Mouse (Mus musculus): ENCODE data around the gene Med16. TPM values are rescaled to one million over a fixed set of nuclear protein-coding genes. Genes with fewer than 3 reads are reported as not detected.

The Med16 gene
- 49.0 and 59.0 TPM in 2 replicates for polyA plus RNA-seq (2015; fragmentation: Nextera tagmentation; extraction: Ambion mirVana)

- H3K27me3 ChIP-seq, result no peaks in the 10 kb centered on the region
- peaks cover 58% of the 10 kb centered on the region for H3K36me3 ChIP-seq (ENCODE audit: poor library complexity, severe bottlenecking)
- peak within 1 kb of the TSS; percentile 96 for H3K27ac ChIP-seq
- ATAC-seq, result peak; percentile 92
- WGBS, result 2% methylated on average over 52 of the region's 52 CpGs
- peak within 1 kb of the TSS; percentile 89 for H3K9ac ChIP-seq
- peaks cover 13% of the 10 kb centered on the region for H3K4me1 ChIP-seq
- peak within 1 kb of the TSS; percentile 68 for H3K4me3 ChIP-seq
- H3K4me2 ChIP-seq, result peak within 1 kb of the TSS; percentile 48
- H3K9me3 ChIP-seq (replicated peaks), result no peaks in the 10 kb centered on the region
Measured at GRCm38 (mm10) chr10:79908167-79909091, at the start of gene Med16. Gene Med16, minus strand, starts transcription at chr10:79908923.

- ATAC-seq, result no peak
- WGBS, result 16% methylated on average over 21 of the region's 21 CpGs
- Histone ChIP-seq H3K36me3 (ENCODE audit: poor library complexity, severe bottlenecking) (peaks cover 22% of the 10 kb centered on the region), H3K4me1 (peaks cover 15% of the 10 kb centered on the region), H3K9ac (no peak overlapping the region), H3K4me2 (peak overlapping the region; percentile 25), H3K27me3 (0 out of 2 replicates have a peak, but pooled peaks cover 5% of the 10 kb centered on the region), H3K4me3 (no peak overlapping the region), H3K27ac (no peak overlapping the region), H3K9me3 (replicated peaks) (no peaks in the 10 kb centered on the region)
Measured at GRCm38 (mm10) chr10:79958140-79958816, 49.6 kb upstream of the Med16 start.

DNA sequence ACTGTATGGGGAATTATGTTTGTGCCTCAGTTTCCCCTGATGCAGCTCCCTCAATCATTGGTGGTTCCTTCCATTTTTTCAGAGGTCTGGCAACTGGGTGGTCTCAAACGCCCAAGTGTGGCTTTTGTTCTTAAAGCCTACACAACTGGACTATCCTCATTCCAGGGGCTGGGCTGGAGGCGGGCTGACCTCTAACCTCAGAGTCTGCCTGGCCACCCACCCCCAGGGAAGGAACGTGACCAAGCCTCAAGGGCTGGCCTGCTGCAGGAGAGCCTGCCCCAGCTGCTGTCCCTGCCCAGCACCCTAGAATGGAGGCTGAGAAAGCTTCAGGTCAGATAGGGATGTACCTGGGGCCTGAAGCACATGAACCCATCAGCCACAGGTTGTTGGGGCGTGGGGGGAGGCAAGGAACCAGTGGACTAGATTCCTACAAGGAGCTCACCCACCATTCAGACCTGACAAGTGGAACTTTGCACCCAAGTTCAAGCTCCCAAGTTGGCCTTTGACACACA, 48.0 kb upstream of the Med16 start:
- Histone ChIP-seq H3K4me1 (peaks cover 15% of the 10 kb centered on the region), H3K4me2 (no peak overlapping the region), H3K27me3 (0 out of 2 replicates have a peak, but pooled peaks cover 5% of the 10 kb centered on the region), H3K36me3 (ENCODE audit: poor library complexity, severe bottlenecking) (peaks cover 18% of the 10 kb centered on the region), H3K9ac (no peak overlapping the region), H3K27ac (no peak overlapping the region), H3K4me3 (no peak overlapping the region), H3K9me3 (replicated peaks) (no peaks in the 10 kb centered on the region)
- no peak for ATAC-seq
- WGBS, result 22% methylated on average over 4 of the region's 4 CpGs

- peaks cover 7% of the 10 kb centered on the region for H3K4me1 ChIP-seq
- H3K4me3 ChIP-seq, result no peak overlapping the region
- ATAC-seq, result no peak
- no peak overlapping the region for H3K27ac ChIP-seq
- H3K4me2 ChIP-seq, result no peak overlapping the region
- 79% methylated on average over 9 of the region's 9 CpGs for WGBS
- no peaks in the 10 kb centered on the region for H3K9me3 ChIP-seq (replicated peaks)
- H3K9ac ChIP-seq, result 0 out of 2 replicates have a peak overlapping the region, but pooled peaks have one; percentile 3
- H3K27me3 ChIP-seq, result 0 out of 2 replicates have a peak, but pooled peaks cover 5% of the 10 kb centered on the region
- H3K36me3 ChIP-seq (ENCODE audit: poor library complexity, severe bottlenecking), result peaks cover 23% of the 10 kb centered on the region
Measured at GRCm38 (mm10) chr10:79955691-79956090, 47.0 kb upstream of the Med16 start.

DNA sequence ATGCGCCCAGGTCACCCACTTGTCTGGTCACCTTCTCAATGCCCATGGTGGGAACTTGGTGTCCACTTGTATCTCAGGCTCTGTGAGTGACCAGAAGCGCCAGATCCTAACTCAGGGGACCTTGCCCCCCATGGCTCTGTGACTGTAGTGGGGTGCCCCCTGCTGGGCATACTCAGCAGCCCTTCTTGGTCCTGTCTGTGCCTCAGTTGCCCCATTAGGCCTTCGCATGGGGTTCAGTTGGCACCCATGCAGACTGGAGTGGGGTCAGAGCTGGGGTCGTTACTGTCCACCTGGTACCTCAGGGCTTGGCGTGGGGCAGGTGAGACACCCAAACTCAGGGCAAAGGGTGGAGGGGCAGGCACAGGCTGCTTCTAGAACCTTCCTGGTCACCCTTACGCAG, 45.2 kb upstream of the Med16 start:
- no peak overlapping the region for H3K4me3 ChIP-seq
- H3K9ac ChIP-seq, result no peak overlapping the region
- 89% methylated on average over 6 of the region's 6 CpGs for WGBS
- peaks cover 41% of the 10 kb centered on the region for H3K36me3 ChIP-seq (ENCODE audit: poor library complexity, severe bottlenecking)
- no peak overlapping the region for H3K4me2 ChIP-seq
- H3K27ac ChIP-seq, result no peak overlapping the region
- H3K27me3 ChIP-seq, result 0 out of 2 replicates have a peak, but pooled peaks cover 5% of the 10 kb centered on the region
- H3K9me3 ChIP-seq (replicated peaks), result no peaks in the 10 kb centered on the region
- peaks cover 4% of the 10 kb centered on the region; the same call in 1 of the 2 replicates for H3K4me1 ChIP-seq
- ATAC-seq, result no peak

- Histone ChIP-seq H3K4me3 (no peak overlapping the region), H3K36me3 (ENCODE audit: poor library complexity, severe bottlenecking) (peaks cover 53% of the 10 kb centered on the region), H3K9me3 (replicated peaks) (no peaks in the 10 kb centered on the region), H3K4me1 (peaks cover 15% of the 10 kb centered on the region), H3K4me2 (no peak overlapping the region), H3K9ac (no peak overlapping the region), H3K27me3 (no peaks in the 10 kb centered on the region), H3K27ac (no peak overlapping the region)
- WGBS, result 84% methylated on average over 18 of the region's 18 CpGs
- ATAC-seq, result no peak
Measured at GRCm38 (mm10) chr10:79950661-79951060, 41.9 kb upstream of the Med16 start.

- peaks cover 53% of the 10 kb centered on the region for H3K36me3 ChIP-seq (ENCODE audit: poor library complexity, severe bottlenecking)
- no peak overlapping the region for H3K9ac ChIP-seq
- WGBS, result 95% methylated on average over 4 of the region's 4 CpGs
- H3K9me3 ChIP-seq (replicated peaks), result no peaks in the 10 kb centered on the region
- no peak for ATAC-seq
- peaks cover 21% of the 10 kb centered on the region for H3K4me1 ChIP-seq
- H3K27me3 ChIP-seq, result no peaks in the 10 kb centered on the region
- H3K4me3 ChIP-seq, result no peak overlapping the region
- H3K27ac ChIP-seq, result no peak overlapping the region
- H3K4me2 ChIP-seq, result no peak overlapping the region
Measured at GRCm38 (mm10) chr10:79949873-79950272, 41.1 kb upstream of the Med16 start.

DNA sequence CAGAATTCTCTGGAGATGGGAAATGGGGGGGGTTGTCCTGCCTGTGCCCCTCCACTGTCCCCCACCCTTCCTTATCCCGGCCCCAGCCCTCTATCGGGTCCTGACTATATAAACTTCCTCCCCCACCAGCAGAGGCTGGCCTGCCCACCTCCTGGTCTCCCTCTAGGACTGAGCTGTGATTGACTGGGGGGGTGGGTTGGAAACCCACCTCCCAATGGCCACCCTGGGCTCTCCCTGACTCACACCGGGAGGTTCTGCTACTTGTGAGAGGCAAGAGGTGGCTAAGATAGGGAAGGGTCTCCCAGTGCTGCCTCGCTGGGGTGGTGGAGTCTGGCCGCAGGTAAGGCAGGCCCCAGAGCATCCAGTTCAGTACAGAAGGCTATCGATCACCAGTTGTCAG, 38.8 kb upstream of the Med16 start:
- Histone ChIP-seq H3K27ac (no peak overlapping the region), H3K4me3 (no peak overlapping the region), H3K4me1 (peaks cover 21% of the 10 kb centered on the region), H3K27me3 (no peaks in the 10 kb centered on the region), H3K36me3 (ENCODE audit: poor library complexity, severe bottlenecking) (peaks cover 41% of the 10 kb centered on the region), H3K9ac (no peak overlapping the region), H3K4me2 (no peak overlapping the region), H3K9me3 (replicated peaks) (no peaks in the 10 kb centered on the region)
- ATAC-seq, result no peak
- WGBS, result 72% methylated on average over 6 of the region's 6 CpGs

DNA sequence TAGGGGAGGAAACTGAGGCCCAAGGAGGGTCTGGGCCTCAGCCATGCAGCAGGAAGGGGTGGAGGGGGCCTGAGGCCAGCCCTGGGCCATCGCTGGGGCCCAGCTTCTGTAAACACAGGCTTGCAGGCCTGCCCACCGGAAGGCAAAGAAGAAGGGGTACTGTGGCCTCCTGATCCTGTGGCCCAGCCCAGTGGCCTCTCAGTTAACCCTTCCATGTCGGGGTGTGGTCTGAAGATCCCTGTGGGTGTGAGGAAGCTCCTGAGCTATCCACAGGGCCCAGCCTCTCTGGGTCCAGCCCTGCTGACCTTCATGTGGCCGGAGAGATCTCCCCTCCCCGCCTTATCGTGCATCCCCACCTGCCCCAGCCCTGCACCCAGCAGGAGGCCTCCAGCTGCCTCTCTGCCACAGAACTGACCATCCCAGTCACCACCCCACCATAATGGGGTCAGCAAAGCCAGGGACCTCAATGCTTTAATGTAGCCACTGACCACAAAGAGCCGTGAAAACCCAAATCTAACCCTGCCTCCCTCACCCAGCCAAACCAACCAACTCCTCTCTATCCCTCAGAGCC, 38.1 kb upstream of the Med16 start:
- no peaks in the 10 kb centered on the region for H3K27me3 ChIP-seq
- H3K27ac ChIP-seq, result no peak overlapping the region
- no peak overlapping the region for H3K4me3 ChIP-seq
- H3K36me3 ChIP-seq (ENCODE audit: poor library complexity, severe bottlenecking), result peaks cover 46% of the 10 kb centered on the region
- peaks cover 21% of the 10 kb centered on the region for H3K4me1 ChIP-seq
- ATAC-seq, result no peak
- H3K4me2 ChIP-seq, result no peak overlapping the region; the same call in 1 of the 2 replicates
- no peaks in the 10 kb centered on the region for H3K9me3 ChIP-seq (replicated peaks)
- 19% methylated on average over 7 of the region's 7 CpGs for WGBS
- H3K9ac ChIP-seq, result peak overlapping the region; percentile 38; the same call in 1 of the 2 replicates

GRCm38 (mm10) chr10:79945507-79946234, 36.9 kb upstream of the Med16 start:
- Histone ChIP-seq H3K9me3 (replicated peaks) (no peaks in the 10 kb centered on the region), H3K36me3 (ENCODE audit: poor library complexity, severe bottlenecking) (peaks cover 39% of the 10 kb centered on the region), H3K9ac (peak overlapping the region; percentile 6; the same call in 1 of the 2 replicates), H3K27ac (peak overlapping the region; percentile 54), H3K27me3 (no peaks in the 10 kb centered on the region), H3K4me1 (peaks cover 21% of the 10 kb centered on the region), H3K4me2 (peak overlapping the region; percentile 14; the same call in 1 of the 2 replicates), H3K4me3 (no peak overlapping the region)
- 23% methylated on average over 16 of the region's 16 CpGs for WGBS
- peak; percentile 27; the same call in 1 of the 2 replicates for ATAC-seq

DNA sequence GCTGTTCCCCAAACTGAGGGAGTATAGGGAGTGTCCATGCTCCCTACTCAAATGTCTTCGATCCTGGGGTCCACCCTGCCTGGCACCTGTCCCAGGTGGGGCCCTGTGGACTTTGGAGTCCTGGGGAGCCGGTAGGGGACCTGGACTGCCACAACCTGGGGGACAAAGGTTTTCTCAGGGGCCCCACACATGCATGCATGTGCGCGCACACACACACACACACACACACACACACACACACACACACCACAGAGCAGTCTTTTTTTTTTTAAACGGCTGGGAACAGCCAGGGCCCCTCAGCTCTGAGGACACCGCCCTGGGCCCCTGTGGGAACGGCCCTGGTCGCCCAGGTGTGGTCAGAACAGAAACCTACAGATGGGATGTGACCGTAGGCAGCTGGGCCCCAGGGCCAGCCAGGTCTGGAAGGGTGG, 34.8 kb upstream of the Med16 start:
- ATAC-seq, result no peak
- H3K4me2 ChIP-seq, result no peak overlapping the region
- no peak overlapping the region for H3K4me3 ChIP-seq
- no peaks in the 10 kb centered on the region for H3K9me3 ChIP-seq (replicated peaks)
- 75% methylated on average over 9 of the region's 9 CpGs for WGBS
- peaks cover 17% of the 10 kb centered on the region for H3K36me3 ChIP-seq (ENCODE audit: poor library complexity, severe bottlenecking)
- H3K27me3 ChIP-seq, result no peaks in the 10 kb centered on the region
- peaks cover 21% of the 10 kb centered on the region for H3K4me1 ChIP-seq
- H3K9ac ChIP-seq, result no peak overlapping the region
- no peak overlapping the region for H3K27ac ChIP-seq

All from forebrain, embryonic 13.5 days (tissue).